Mouse (Mus musculus): ENCODE data around the gene Mrc2. TPM values are rescaled to one million over a fixed set of nuclear protein-coding genes. Genes with fewer than 3 reads are reported as not detected.

The Mrc2 gene
- total and polyA plus RNA-seq, 3 experiments, result under 0.01 to 0.10 (median 0.09) TPM

DNA sequence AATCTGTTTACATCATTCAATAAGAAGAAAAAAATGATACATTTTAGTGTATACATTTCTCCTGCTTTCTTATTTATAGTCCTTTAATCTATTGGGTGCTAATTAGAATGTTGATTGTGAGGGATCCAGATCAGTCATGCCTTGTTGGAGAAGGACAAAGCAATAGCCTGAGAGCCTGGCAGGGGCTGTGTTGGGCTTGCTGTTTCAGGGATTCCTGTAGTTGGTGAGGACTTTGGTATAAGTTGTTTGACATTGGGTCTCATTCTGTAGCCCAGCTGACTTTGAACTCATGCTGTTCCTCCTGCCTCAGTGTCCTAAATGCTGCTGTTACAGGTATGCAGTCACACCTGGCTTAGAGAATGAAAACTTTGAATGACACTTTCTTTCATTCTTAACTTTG is 27.9 kb upstream of the Mrc2 start:
- Histone ChIP-seq H3K4me1 (ENCODE audit: control insufficient read depth in 1 of 2, insufficient read depth in 2 of 2) (no peaks in the 10 kb centered on the region), H3K27ac (ENCODE audit: insufficient read depth, low read depth) (no peak overlapping the region), H3K27me3 (replicated peaks) (no peaks in the 10 kb centered on the region), H3K9me3 (replicated peaks; ENCODE audit: low read length) (no peaks in the 10 kb centered on the region), H3K4me3 (replicated peaks in 1 of 3; ENCODE audit: low read depth in 2 of 3, low read length in 2 of 3, poor library complexity in 1 of 3) (no peak overlapping the region), H3K9ac (ENCODE audit: insufficient read depth, low read depth) (no peak overlapping the region), H3K36me3 (replicated peaks in 1 of 2; ENCODE audit: control insufficient read depth in 1 of 2, insufficient read depth in 1 of 2, low read length in 1 of 2) (peaks cover 62 to 87% of the 10 kb centered on the region in 2 experiments), H3K4me2 (ENCODE audit: insufficient read depth, low read depth, poor library complexity, severe bottlenecking) (no peak overlapping the region), H3K79me2 (replicated peaks; ENCODE audit: control insufficient read depth, extremely low read depth, insufficient read depth, poor library complexity, severe bottlenecking) (no peaks in the 10 kb centered on the region)
- no peak for DNase-seq (ENCODE audit: extremely low read depth)
- dilution Hi-C loops (cut with MboI; ENCODE audit: extremely low pct_ligation_motif_present, extremely low pct_unique_long_range_greater_than_20kb, low sequenced_read_pairs) (no loop called here), in situ Hi-C loops (cut with MboI; ENCODE audit: low pct_ligation_motif_present, low pct_unique_long_range_greater_than_20kb, low sequenced_read_pairs) (no loop called here)
- TF ChIP-seq MYC (IDR thresholded peaks at IDR 0.05; ENCODE audit: low read depth, low read length) (no peak), RCOR1 (conservative IDR thresholded peaks at IDR 0.05; ENCODE audit: low read depth, low read length) (no peak), MAZ (IDR thresholded peaks at IDR 0.05; ENCODE audit: low read depth, low read length) (no peak), GABPA (IDR thresholded peaks at IDR 0.05; ENCODE audit: insufficient replicate concordance, low read depth, low read length) (no peak), E2F4 (IDR thresholded peaks at IDR 0.05; ENCODE audit: insufficient replicate concordance, low read depth, low read length) (no peak), SIN3A (IDR thresholded peaks at IDR 0.05; ENCODE audit: low read length) (no peak), JUND (conservative IDR thresholded peaks at IDR 0.05; ENCODE audit: low read depth, low read length) (no peak), USF2 (conservative IDR thresholded peaks at IDR 0.05; ENCODE audit: low read depth, low read length) (no peak), MXI1 (IDR thresholded peaks at IDR 0.05; ENCODE audit: low read depth, low read length) (no peak), NELFE (IDR thresholded peaks at IDR 0.05; ENCODE audit: low read depth, low read length) (no peak), CHD2 (IDR thresholded peaks at IDR 0.05; ENCODE audit: low read length) (no peak), ETS1 (conservative IDR thresholded peaks at IDR 0.05; ENCODE audit: low read depth, low read length) (no peak), ZNF384 (IDR thresholded peaks at IDR 0.05; ENCODE audit: low read depth, low read length) (no peak), KAT2A (IDR thresholded peaks at IDR 0.05; ENCODE audit: insufficient replicate concordance, low read length) (no peak), MAFK (IDR thresholded peaks at IDR 0.05; ENCODE audit: insufficient replicate concordance, low read length) (no peak), ZC3H11A (IDR thresholded peaks at IDR 0.05; ENCODE audit: low read depth, low read length) (no peak)

GRCm38 (mm10) chr11:105264988-105265387 is 27.5 kb upstream of the Mrc2 start:
- no peak overlapping the region for H3K27ac ChIP-seq (ENCODE audit: insufficient read depth, low read depth)
- no peak overlapping the region for H3K9ac ChIP-seq (ENCODE audit: insufficient read depth, low read depth)
- no peaks in the 10 kb centered on the region for H3K4me1 ChIP-seq (ENCODE audit: control insufficient read depth in 1 of 2, insufficient read depth in 2 of 2)
- in situ Hi-C loops (cut with MboI; ENCODE audit: low pct_ligation_motif_present, low pct_unique_long_range_greater_than_20kb, low sequenced_read_pairs) (no loop called here), dilution Hi-C loops (cut with MboI; ENCODE audit: extremely low pct_ligation_motif_present, extremely low pct_unique_long_range_greater_than_20kb, low sequenced_read_pairs) (no loop called here)
- H3K9me3 ChIP-seq (replicated peaks; ENCODE audit: low read length), result no peaks in the 10 kb centered on the region
- no peak for DNase-seq (ENCODE audit: extremely low read depth)
- H3K4me3 ChIP-seq (replicated peaks in 1 of 3; ENCODE audit: low read depth in 2 of 3, low read length in 2 of 3, poor library complexity in 1 of 3), result no peak overlapping the region
- H3K4me2 ChIP-seq (ENCODE audit: insufficient read depth, low read depth, poor library complexity, severe bottlenecking), result no peak overlapping the region
- H3K79me2 ChIP-seq (replicated peaks; ENCODE audit: control insufficient read depth, extremely low read depth, insufficient read depth, poor library complexity, severe bottlenecking), result no peaks in the 10 kb centered on the region
- peaks cover 62 to 87% of the 10 kb centered on the region in 2 experiments for H3K36me3 ChIP-seq (replicated peaks in 1 of 2; ENCODE audit: control insufficient read depth in 1 of 2, insufficient read depth in 1 of 2, low read length in 1 of 2)
- TF ChIP-seq EP300 (IDR thresholded peaks at IDR 0.05; ENCODE audit: low read length), result no peak
- TF ChIP-seq BHLHE40 (IDR thresholded peaks at IDR 0.05; ENCODE audit: low read depth, low read length), result no peak
- TF ChIP-seq NELFE (IDR thresholded peaks at IDR 0.05; ENCODE audit: low read depth, low read length), result no peak
- no peak for TF ChIP-seq ZMIZ1 (IDR thresholded peaks at IDR 0.05; ENCODE audit: low read depth, low read length)
- TF ChIP-seq MYC (IDR thresholded peaks at IDR 0.05; ENCODE audit: low read depth, low read length), result no peak
- H3K27me3 ChIP-seq (replicated peaks), result no peaks in the 10 kb centered on the region
